Mouse (Mus musculus) cortical plate, adult 2 months (tissue): ENCODE results near the gene Arhgef25.

Source experiments
- CTCF ChIP-seq: fragments of 200-500 bp; IDR thresholded peaks from 2 replicates; pipeline ENCODE4 v1.5.1; 2011; ENCODE audit warnings: mild to moderate bottlenecking, control low read depth, low read length; ENCODE audit not compliant: insufficient read depth; ENCODE audit errors: extremely low read depth
- POLR2A ChIP-seq: fragments of 200-500 bp; IDR thresholded peaks from 2 replicates; pipeline ENCODE4 v1.6.1; 2011; ENCODE audit warnings: mild to moderate bottlenecking, low read length, control low read depth; ENCODE audit not compliant: insufficient read depth; ENCODE audit errors: extremely low read depth

- TF ChIP-seq POLR2A (no peak), CTCF (no peak)
These were observed 11.4 kb downstream of the Arhgef25 start for GRCm38 (mm10) chr10:127178286-127179027.
